Mouse (Mus musculus) erythroblast, adult 5-6 weeks (primary cell): ENCODE data around the gene Pls3. TPM values are rescaled to one million over a fixed set of nuclear protein-coding genes. Genes with fewer than 3 reads are reported as not detected.
A peak's percentile ranks its signal among the peaks of the same experiment; 100 is the strongest.
"Not testable (repeated sequence)": the region's sequence is repeated elsewhere in the genome, so short reads cannot be mapped to it uniquely, and the experiment has no call there.

Experiments
- ATAC-seq: replicated peaks from 2 replicates; pipeline ENCODE4 v1.8.0; 2016; ENCODE audit warnings: moderate number of reproducible peaks, mild to moderate bottlenecking, moderate TSS enrichment, inconsistent platforms; ENCODE audit not compliant: poor library complexity, low FRiP score, severe bottlenecking
- total RNA-seq, 2 experiments: library from RNA; stranded (forward) in 1 of 2; stranded (reverse) in 1 of 2; fragments of 150-400 nt in 1 of 2; fragments of 200-764, 138-1000 nt in 1 of 2; gene quantifications; 2 replicates each; pipeline versions ENCODE4 v1.2.3 to v1.2.4; 2015 to 2017; ENCODE audit warnings: low replicate concordance in 2 of 2

Gene Pls3
- total RNA-seq, 2 experiments from 2014 or later = 0.19 to 0.34 TPM

DNA sequence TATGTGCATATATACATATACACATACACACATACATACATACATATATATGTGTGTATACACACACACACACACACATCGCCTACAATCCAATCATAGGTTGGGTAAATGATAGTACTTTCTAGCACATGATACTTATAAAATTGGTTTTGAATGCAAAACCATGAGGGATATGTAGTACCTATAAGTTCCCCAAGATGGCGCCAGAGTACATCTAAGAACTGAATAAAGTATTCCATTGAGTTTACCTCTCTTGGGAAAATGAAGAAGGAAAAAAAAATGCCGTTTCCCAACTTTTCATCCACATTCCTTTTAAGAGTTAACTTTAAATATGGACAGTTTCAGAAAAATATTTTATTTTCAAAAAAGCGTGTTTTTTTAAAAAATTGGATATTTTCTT is 78.4 kb downstream of the Pls3 start:
- ATAC-seq = no peak

- no peak for ATAC-seq
Observed at GRCm38 (mm10) chrX:75779796-75780195, 95.2 kb downstream of the Pls3 start.

DNA sequence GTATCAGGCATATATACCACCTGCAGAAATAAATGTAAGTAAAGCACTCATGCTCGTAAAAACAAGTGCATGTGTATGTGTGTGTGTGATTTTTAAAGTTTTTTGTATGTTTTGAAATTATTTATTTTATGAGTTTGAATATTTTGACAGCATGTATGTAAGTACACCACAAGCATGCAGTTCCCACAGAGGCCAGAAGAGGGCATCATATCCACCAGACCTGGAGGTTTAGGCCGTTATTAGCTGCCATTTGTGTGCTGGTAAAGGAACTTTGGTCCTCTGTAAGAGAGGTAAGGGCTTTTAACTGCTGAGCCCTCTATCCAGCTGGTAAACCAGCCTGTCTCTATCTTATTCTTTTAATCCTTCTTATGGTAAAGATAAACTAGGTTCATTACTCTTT is 97.5 kb downstream of the Pls3 start:
- no peak for ATAC-seq

DNA sequence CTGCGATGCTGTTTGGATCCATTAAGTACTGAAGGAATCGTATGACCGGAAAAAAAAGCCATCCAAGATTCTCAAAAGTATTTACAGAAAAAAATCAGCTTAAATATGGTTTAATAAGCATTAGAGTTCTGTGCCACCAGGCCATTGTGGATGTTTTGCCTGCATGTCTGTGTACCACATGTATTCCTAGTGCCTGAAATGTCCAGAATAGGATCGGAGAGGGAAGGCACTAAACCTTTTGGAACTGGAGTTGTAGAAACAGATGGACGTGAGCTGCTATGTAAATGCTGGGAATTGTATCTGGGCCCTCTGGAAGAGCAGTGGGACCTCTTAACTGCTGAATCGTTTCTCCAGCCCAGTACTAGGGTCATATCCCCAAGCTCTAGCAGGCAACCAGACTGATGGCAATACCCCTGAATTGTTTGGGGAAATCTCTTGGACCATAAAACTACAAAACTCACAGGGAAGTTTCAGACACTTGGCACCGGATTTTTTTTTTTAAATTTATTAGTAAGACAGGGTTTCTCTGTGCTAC is 110.1 kb downstream of the Pls3 start:
- ATAC-seq = no peak

DNA sequence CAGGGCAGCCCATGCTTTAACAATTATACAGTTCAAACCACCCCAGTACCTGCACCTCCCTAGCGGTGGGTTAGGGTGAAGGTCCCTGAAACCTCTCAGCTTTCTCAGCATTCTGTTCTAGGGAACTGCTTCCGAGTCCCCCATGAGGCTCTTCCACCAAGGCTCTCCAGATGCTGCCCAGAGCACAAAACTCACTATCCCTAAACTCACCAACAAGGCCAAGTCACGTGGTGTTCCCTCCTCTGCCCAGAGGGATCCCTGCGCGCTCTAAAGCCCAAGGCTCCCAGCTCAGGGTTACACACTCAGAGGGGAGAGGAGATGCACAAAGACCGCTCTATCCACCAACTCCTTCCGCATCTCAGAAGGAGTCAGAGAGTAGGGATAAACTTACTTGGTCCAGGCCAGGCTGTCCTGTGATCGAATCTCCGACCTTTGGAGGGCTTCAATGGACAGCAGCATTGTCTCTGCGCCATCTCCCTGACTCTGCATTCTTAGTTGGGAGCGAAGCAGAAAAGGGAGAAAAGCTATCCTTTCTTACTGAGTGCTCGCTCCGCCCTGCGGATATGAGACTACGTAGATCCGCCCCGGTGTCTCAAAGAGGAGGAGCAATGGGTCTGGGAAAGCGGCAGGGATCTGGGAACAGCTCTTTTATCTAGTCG is 110.7 kb downstream of the Pls3 start:
- ATAC-seq = peak; percentile 64; the same call in 1 of the 2 replicates

DNA sequence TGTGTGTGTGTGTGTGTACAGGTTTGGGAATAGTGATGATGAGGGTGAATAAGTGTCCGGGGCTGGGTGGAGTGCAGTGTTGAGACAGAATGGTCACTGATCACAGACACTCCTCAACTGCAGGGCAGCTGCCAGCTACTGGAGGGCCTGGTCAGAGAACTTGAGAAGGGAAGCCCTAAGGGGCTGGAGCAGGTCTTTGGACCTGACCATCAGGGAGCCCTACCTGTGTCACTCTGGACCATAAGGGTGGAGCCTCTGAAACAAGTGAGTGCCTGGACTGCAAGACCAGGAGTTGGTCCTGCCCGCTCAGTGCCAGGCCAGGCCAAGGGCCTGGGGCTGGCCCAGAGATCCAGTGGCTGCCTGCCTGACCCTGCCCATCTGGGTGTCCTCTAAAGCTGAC is 115.5 kb downstream of the Pls3 start:
- ATAC-seq = not testable (repeated sequence)

DNA sequence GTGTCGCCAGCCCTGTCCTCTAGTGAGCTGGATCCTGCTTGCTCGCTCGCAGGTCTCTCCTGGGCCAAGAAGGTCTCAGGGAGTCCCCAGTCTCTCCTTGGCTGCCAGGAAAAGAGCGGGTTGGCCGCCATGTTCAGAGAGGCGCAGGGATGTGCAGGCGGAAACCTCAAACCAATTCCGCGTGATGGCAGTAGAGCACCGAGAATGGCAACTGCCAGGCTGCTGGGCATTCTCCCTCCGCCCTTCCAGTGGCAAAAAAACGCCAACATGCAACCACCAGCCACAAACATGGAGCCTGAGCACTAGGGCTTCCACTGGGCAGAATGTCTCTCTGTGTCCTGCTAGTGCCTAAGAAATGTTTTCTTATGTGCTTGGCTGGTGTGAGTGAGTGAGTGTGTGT is 115.9 kb downstream of the Pls3 start:
- ATAC-seq = not testable (repeated sequence)

DNA sequence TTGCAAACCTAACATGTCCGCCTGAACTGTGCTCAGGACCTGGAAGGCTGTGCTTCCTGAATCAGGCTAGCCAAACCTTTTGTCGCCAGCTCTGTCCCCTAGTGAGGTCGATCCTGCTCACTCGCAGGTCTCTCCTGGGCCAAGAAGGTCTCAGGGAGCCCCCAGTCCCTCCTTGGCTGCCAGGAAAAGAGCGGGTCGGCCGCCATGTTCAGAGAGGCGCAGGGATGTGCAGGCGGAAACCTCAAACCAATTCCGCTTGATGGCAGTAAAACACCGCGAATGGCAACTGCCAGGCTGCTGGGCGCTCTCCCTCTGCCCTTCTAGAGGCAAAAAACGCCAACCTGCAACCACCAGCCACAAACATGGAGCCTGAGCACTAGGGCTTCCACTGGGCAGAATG is 117.0 kb downstream of the Pls3 start:
- not testable (repeated sequence) for ATAC-seq

DNA sequence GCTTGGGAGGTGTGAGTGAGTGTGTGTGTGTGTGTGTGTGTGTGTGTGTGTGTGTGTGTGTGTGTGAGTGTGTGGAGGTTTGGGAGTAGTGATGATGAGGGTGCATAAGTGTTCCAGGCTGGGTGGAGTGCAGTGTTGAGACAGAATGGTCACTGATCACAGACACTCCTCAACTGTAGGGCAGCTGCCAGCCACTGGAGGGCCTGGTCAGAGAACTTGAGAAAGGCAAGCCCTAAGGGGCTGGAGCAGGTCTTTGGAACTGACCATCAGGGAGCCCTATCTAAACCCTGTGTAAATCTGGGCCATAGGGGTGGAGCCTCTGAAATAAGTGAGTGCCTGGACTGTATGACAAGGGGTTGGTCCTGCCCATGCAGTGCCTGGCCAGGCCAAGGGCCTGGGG is 120.5 kb downstream of the Pls3 start:
- not testable (repeated sequence) for ATAC-seq

- not testable (repeated sequence) for ATAC-seq
Observed at GRCm38 (mm10) chrX:75750126-75750725, 124.8 kb downstream of the Pls3 start.

DNA sequence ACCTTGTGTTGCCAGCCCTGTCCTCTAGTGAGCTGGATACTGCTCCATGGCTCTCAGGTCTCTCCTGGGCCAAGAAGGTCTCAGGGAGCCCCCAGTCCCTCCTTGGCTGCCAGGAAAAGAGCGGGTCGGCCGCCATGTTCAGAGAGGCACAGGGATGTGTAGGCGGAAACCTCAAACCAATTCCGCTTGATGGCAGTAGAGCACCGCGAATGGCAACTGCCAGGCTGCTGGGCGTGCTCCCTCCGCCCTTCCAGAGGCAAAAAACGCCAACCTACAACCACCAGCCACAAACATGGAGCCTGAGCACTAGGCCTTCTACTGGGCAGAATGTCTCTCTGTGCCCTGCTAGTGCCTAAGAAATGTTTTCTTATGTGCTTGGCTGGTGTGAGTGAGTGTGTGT is 125.7 kb downstream of the Pls3 start:
- not testable (repeated sequence) for ATAC-seq

DNA sequence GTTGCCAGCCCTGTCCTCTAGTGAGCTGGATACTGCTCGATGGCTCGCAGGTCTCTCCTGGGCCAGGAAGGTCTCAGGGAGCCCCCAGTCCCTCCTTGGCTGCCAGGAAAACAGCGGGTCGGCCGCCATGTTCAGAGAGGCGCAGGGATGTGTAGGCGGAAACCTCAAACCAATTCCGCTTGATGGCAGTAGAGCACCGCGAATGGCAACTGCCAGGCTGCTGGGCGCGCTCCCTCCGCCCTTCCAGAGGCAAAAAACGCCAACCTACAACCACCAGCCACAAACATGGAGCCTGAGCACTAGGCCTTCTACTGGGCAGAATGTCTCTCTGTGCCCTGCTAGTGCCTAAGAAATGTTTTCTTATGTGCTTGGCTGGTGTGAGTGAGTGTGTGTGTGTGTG is 130.5 kb downstream of the Pls3 start:
- ATAC-seq = not testable (repeated sequence)

- ATAC-seq = not testable (repeated sequence)
Observed at GRCm38 (mm10) chrX:75739464-75739863, 135.5 kb downstream of the Pls3 start.
